Mouse (Mus musculus): ENCODE measurements at regions not wholly inside any gene's neighbourhood (a gene's known extent, or its start where the extent isn't known, plus 50 kb on each side); places are given as distances from the start of the nearest gene placed in this dataset.

GRCm38 (mm10) chr3:141279041-141279554 is 66.9 kb upstream of the Pdha2 start:
- no peak for DNase-seq (ENCODE audit: low spot score in 2 of 2)

DNA sequence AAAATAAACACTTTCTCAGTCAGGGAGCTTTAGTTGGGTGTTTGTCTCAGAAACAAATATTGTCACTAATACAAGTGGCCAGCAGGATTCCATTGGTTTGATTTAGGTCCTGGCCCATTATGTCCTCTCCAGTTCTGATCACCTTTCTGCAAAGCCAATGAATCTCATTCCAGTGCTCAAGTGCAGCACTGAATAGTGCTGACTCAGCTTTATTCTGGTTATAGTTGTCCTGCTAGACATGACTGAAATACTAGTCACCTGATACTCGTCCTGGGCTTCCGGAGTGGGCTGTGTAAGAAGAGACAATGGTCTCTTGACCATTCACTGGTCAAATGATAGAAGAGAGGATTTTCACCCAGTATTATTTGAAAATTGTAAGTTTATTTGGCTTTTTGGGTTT is 81.6 kb upstream of the Pdha2 start:
- DNase-seq (ENCODE audit: low spot score in 2 of 2): no peak

GRCm38 (mm10) chr3:141296897-141297296 is 84.7 kb upstream of the Pdha2 start:
- no peak for DNase-seq (ENCODE audit: low spot score in 2 of 2)

DNA sequence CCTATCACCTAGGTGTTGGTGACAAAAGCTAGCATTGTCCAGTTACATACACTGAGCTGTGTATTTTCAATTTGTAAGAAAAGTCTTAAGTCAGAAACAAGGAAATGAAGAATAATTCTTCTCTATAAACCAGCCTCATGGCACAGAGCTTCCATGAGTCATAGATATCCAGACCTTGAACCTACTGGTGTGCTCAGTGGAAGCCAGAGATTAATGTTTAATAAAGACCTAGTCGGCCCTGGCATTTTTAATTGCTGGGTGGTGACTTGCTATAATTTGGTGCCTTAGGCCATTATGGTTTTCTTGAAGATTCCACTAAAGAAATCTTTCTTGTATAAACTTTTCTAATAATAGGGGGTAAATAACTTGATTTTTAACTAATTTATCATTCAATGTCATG is 87.6 kb upstream of the Pdha2 start:
- no peak for DNase-seq (ENCODE audit: low spot score in 2 of 2)

DNA sequence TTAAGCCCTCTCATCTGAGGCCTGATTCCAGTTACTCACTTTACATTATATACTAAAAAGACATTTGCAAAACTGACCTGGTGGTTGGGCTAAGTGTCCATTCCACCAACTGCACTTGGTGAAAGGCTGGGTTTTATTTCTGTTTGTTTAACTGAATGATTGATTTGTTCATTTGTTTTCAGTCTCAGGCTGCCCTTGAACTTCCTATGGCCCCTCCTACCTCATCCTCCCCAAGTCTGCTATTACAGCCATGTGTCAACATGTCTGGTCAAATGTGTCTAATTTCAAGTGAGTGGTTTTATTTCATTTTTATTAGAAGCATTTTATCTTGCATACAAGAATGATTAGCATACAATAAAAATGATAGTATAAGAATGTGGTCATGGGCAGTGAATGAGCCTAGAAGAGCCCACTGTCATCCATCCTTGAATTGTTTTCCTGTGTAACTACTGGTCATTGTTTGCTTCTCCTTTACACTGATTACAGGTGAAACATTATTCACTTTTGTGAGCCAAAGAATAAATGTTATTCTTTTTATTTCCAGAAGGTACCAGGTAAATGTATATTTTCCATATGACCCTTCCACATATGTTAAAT is 121.5 kb upstream of the Pdha2 start:
- no peak for DNase-seq (ENCODE audit: low spot score in 2 of 2)

DNA sequence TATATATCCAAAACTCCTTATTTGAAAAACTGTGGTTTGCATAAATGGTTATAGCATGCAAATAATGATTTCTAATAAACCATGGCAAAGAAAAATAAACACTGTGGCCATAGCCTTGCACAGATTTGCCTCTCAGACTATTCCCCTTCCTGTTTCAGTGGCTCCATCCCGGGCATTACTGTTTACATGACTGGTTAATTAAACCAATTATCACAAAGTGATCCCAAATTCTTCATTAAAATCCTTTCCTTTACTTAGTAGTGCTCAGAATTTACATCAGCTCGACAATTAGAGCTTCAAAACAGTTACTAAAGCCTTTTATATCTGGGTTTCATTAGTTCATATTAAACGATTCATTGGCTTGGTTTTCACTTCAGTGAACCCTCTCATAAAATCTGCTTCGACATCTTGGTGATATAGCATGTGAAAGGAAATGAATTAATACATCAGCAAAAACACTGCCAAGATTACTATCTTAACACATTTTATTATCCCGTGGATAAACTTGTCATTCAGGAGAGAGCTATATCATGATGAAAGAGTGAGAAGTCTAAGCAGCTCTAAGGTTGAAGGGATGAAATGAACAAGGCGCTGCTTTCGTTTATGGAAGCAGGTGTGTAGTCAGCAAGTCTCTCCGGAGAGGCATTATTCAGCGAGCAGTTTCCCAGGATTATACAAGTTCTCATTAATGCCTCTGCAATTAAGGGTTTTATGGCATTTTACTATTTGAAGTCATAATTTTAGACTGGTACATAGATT is 126.2 kb upstream of the Pdha2 start:
- DNase-seq (ENCODE audit: low spot score in 2 of 2): no peak

- no peak for DNase-seq (ENCODE audit: low spot score in 2 of 2)
Measured at GRCm38 (mm10) chr3:141353961-141354360, 111.1 kb upstream of the Unc5c start.

DNA sequence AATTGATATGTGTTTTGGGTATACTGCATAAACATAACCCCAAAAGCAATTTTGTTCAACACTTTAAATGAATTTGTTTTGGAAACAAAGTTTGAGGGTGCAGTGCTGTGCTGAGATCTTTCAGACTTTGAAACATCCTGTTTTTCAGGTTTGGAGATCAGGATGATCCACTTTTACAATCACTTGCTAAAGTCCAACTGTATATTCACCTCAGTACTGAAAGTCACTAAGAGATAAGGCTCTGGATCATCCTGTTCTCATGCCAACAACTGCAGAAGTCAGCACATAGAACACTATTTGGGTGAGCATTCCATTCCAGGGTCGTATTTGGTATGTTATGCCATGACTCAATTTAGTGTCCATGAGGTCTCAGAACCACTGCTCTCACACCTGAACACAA is 72.0 kb upstream of the Unc5c start:
- no peak for DNase-seq (ENCODE audit: low spot score in 2 of 2)

- DNase-seq (ENCODE audit: low spot score in 2 of 2): peak in 1 of 2 experiments; percentile 11
Measured at GRCm38 (mm10) chr3:141398214-141398613, 66.8 kb upstream of the Unc5c start.

Data from left cerebral cortex, adult 8-10 months (tissue).